In the genomic region with DNA sequence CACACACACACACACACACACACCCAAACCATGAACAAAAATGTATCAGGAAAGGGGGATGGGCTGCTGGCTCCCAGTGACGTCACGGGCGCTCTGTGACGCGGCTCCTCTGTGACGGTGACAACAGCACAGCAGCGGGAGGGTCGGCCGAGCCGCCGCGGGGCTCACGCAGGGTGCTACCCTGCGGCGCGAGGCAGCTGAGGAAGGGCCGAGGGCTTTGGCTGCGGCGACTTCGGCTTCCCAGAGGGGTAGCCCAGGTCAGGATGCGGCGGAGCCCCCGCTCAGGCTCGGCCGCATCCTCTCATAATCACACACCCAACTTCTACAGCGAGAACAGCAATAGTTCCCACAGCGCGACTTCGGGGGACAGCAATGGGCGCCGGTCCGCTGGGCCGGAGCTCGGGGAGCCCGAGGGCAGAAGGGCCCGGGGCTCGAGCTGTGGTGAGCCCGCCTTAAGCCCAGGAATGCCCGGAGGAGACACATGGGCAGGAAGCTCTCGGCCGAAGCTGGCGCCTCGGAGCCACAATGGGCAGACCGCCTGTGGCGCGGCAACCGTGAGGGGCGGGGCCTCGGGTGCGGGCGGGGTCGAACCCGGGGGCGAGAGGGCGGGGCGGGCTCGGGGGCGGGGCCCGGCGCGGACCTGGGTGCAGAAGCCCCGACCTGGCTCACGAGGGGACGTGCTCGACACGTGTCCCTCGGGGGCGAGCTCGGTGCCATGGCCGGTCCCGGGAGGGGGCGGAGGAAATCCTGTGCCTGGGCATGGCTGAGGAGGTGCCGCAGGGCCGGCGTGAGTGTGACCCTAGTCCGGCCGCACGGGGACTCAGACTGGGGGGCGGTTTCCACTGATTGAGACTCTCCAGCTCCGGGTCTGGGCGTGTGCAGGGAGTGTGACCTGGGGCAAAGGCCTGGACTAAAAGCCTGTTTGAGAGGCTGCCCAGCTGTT, we compare ENCODE assay signal across 8 mouse cellular contexts. TPM values are rescaled to one million over a fixed set of nuclear protein-coding genes. Genes with fewer than 3 reads are reported as not detected.
DNase-seq lines count a peak whose midpoint lies in the region; ATAC-seq and TF ChIP-seq lines count a peak whose summit lies in the region.

A gene (plus strand): TSS at position 77 of the 943 bp plus-strand sequence.

- H3K4me3 ChIP-seq in bone marrow macrophage, adult 2 months (ENCODE audit: insufficient read depth, low read length), result peak within 1 kb of the TSS; percentile 86
- H3K4me3 ChIP-seq in embryonic facial prominence, embryonic 14.5 days (ENCODE audit: low read depth, low read length), result peak within 1 kb of the TSS; percentile 72
- H3K4me3 ChIP-seq in heart, embryonic 10.5 days, result peak within 1 kb of the TSS; percentile 86
- H3K4me3 ChIP-seq in kidney, embryonic 14.5 days (ENCODE audit: low read length), result peak within 1 kb of the TSS; percentile 78
- peak within 1 kb of the TSS; percentile 79 for H3K4me3 ChIP-seq in liver, embryonic 16.5 days (ENCODE audit: low read depth, low read length)
- peak within 1 kb of the TSS; percentile 69 for H3K4me3 ChIP-seq in neural tube, embryonic 11.5 days (ENCODE audit: low read depth, low read length)
- H3K4me3 ChIP-seq in stomach, postnatal 0 days (ENCODE audit: low read depth, low read length), result peak within 1 kb of the TSS; percentile 63

- H3K9me3 ChIP-seq in embryonic facial prominence, embryonic 14.5 days (ENCODE audit: control insufficient read depth, low read length), result no peaks in the 10 kb centered on the region
- no peaks in the 10 kb centered on the region for H3K9me3 ChIP-seq in heart, embryonic 10.5 days
- no peaks in the 10 kb centered on the region for H3K9me3 ChIP-seq in kidney, embryonic 14.5 days (ENCODE audit: control insufficient read depth, low read length)
- no peaks in the 10 kb centered on the region for H3K9me3 ChIP-seq in liver, embryonic 16.5 days (replicated peaks; ENCODE audit: control insufficient read depth, low read length)
- H3K9me3 ChIP-seq in neural tube, embryonic 11.5 days (ENCODE audit: control insufficient read depth, low read length), result no peaks in the 10 kb centered on the region
- no peaks in the 10 kb centered on the region for H3K9me3 ChIP-seq in stomach, postnatal 0 days (ENCODE audit: control insufficient read depth, low read length)

- WGBS in embryonic facial prominence, embryonic 14.5 days, result under 1% methylated on average over 38 of the region's 81 CpGs
- WGBS in heart, embryonic 10.5 days, result under 1% methylated on average over 75 of the region's 81 CpGs
- WGBS in kidney, embryonic 14.5 days, result 1% methylated on average over 81 of the region's 81 CpGs
- WGBS in liver, embryonic 16.5 days (ENCODE audit: insufficient replicate concordance), result 1% methylated on average over 75 of the region's 81 CpGs
- WGBS in neural tube, embryonic 11.5 days, result under 1% methylated on average over 67 of the region's 81 CpGs
- under 1% methylated on average over 67 of the region's 81 CpGs for WGBS in stomach, postnatal 0 days

- H3K27ac ChIP-seq in bone marrow macrophage, adult 2 months (ENCODE audit: insufficient read depth, low read depth, low read length), result no peak within 1 kb of the TSS
- peak within 1 kb of the TSS; percentile 81 for H3K27ac ChIP-seq in embryonic facial prominence, embryonic 14.5 days (replicated peaks; ENCODE audit: low read depth, low read length)
- peak within 1 kb of the TSS; percentile 96 for H3K27ac ChIP-seq in heart, embryonic 10.5 days
- peak within 1 kb of the TSS; percentile 76; the same call in 1 of the 2 replicates for H3K27ac ChIP-seq in kidney, embryonic 14.5 days (ENCODE audit: low read depth, low read length)
- peak within 1 kb of the TSS; percentile 56 for H3K27ac ChIP-seq in liver, embryonic 16.5 days (ENCODE audit: low read length)
- H3K27ac ChIP-seq in neural tube, embryonic 11.5 days (ENCODE audit: low read depth, low read length), result peak within 1 kb of the TSS; percentile 67; the same call in 1 of the 2 replicates
- H3K27ac ChIP-seq in stomach, postnatal 0 days (replicated peaks), result peak within 1 kb of the TSS; percentile 77

- H3K4me1 ChIP-seq in bone marrow macrophage, adult 2 months (ENCODE audit: control insufficient read depth, insufficient read depth, low read length), result no peaks in the 10 kb centered on the region
- H3K4me1 ChIP-seq in embryonic facial prominence, embryonic 14.5 days (ENCODE audit: control insufficient read depth, insufficient read depth, low read length), result no peaks in the 10 kb centered on the region
- H3K4me1 ChIP-seq in heart, embryonic 10.5 days, result peaks cover 23% of the 10 kb centered on the region
- H3K4me1 ChIP-seq in kidney, embryonic 14.5 days (ENCODE audit: control insufficient read depth, insufficient read depth, low read length), result no peaks in the 10 kb centered on the region
- peaks cover 11% of the 10 kb centered on the region for H3K4me1 ChIP-seq in liver, embryonic 16.5 days (ENCODE audit: control insufficient read depth, low read depth, low read length)
- H3K4me1 ChIP-seq in neural tube, embryonic 11.5 days (ENCODE audit: control insufficient read depth, insufficient read depth, low read length), result peaks cover 8% of the 10 kb centered on the region; the same call in 1 of the 2 replicates
- no peaks in the 10 kb centered on the region for H3K4me1 ChIP-seq in stomach, postnatal 0 days (replicated peaks; ENCODE audit: control insufficient read depth, insufficient read depth)

- H3K9ac ChIP-seq in embryonic facial prominence, embryonic 14.5 days (ENCODE audit: low read depth, low read length), result peak within 1 kb of the TSS; percentile 85
- H3K9ac ChIP-seq in kidney, embryonic 14.5 days (ENCODE audit: low read depth, low read length), result peak within 1 kb of the TSS; percentile 84
- peak within 1 kb of the TSS; percentile 75 for H3K9ac ChIP-seq in liver, embryonic 16.5 days (ENCODE audit: low read depth, low read length)
- H3K9ac ChIP-seq in neural tube, embryonic 11.5 days (ENCODE audit: low read length), result peak within 1 kb of the TSS; percentile 92
- peak within 1 kb of the TSS; percentile 67 for H3K9ac ChIP-seq in stomach, postnatal 0 days (ENCODE audit: low read length)

- peak within 1 kb of the TSS; percentile 94 for H3K4me2 ChIP-seq in embryonic facial prominence, embryonic 14.5 days (ENCODE audit: low read depth, low read length)
- peak within 1 kb of the TSS; percentile 95 for H3K4me2 ChIP-seq in kidney, embryonic 14.5 days (replicated peaks; ENCODE audit: low read depth, low read length)
- peak within 1 kb of the TSS; percentile 99 for H3K4me2 ChIP-seq in liver, embryonic 16.5 days (ENCODE audit: low read depth, low read length)
- H3K4me2 ChIP-seq in neural tube, embryonic 11.5 days (ENCODE audit: low read depth), result peak within 1 kb of the TSS; percentile 95
- H3K4me2 ChIP-seq in stomach, postnatal 0 days (replicated peaks; ENCODE audit: low read depth), result peak within 1 kb of the TSS; percentile 98

- no peak for TF ChIP-seq EP300 in stomach, postnatal 0 days (optimal IDR thresholded peaks at IDR 0.05)

- H3K36me3 ChIP-seq in embryonic facial prominence, embryonic 14.5 days (ENCODE audit: control insufficient read depth, insufficient read depth, low read length), result peaks cover 19% of the 10 kb centered on the region
- H3K36me3 ChIP-seq in heart, embryonic 10.5 days, result peaks cover 31% of the 10 kb centered on the region
- H3K36me3 ChIP-seq in kidney, embryonic 14.5 days (ENCODE audit: control insufficient read depth, insufficient read depth, low read length), result peaks cover 19% of the 10 kb centered on the region
- no peaks in the 10 kb centered on the region for H3K36me3 ChIP-seq in liver, embryonic 16.5 days (ENCODE audit: control insufficient read depth, insufficient read depth)
- peaks cover 2% of the 10 kb centered on the region; the same call in 1 of the 2 replicates for H3K36me3 ChIP-seq in neural tube, embryonic 11.5 days (ENCODE audit: control insufficient read depth, insufficient read depth, low read length)
- no peaks in the 10 kb centered on the region for H3K36me3 ChIP-seq in stomach, postnatal 0 days (ENCODE audit: control insufficient read depth, insufficient read depth, low read length)

- H3K27me3 ChIP-seq in embryonic facial prominence, embryonic 14.5 days (replicated peaks; ENCODE audit: control insufficient read depth, insufficient read depth, low read length), result no peaks in the 10 kb centered on the region
- H3K27me3 ChIP-seq in heart, embryonic 10.5 days (ENCODE audit: insufficient read depth, poor library complexity, severe bottlenecking), result no peaks in the 10 kb centered on the region
- no peaks in the 10 kb centered on the region for H3K27me3 ChIP-seq in kidney, embryonic 14.5 days (ENCODE audit: control insufficient read depth, insufficient read depth, low read length)
- H3K27me3 ChIP-seq in liver, embryonic 16.5 days (ENCODE audit: control insufficient read depth, insufficient read depth, low read depth, low read length), result peaks cover 3% of the 10 kb centered on the region
- no peaks in the 10 kb centered on the region for H3K27me3 ChIP-seq in neural tube, embryonic 11.5 days (ENCODE audit: control insufficient read depth, insufficient read depth, low read length)
- H3K27me3 ChIP-seq in stomach, postnatal 0 days (ENCODE audit: control insufficient read depth, insufficient read depth, low read length), result no peaks in the 10 kb centered on the region

- peak; percentile 67 to 77 for DNase-seq in CD8-positive naive resting alpha-beta T cell, adult 2 months (ENCODE audit: low read depth in 2 of 2, low spot score in 2 of 2)
- peak; percentile 80 for DNase-seq in embryonic facial prominence, embryonic 14.5 days (ENCODE audit: low spot score)
- DNase-seq in heart, embryonic 10.5 days (ENCODE audit: low spot score), result peak; percentile 93
- DNase-seq in neural tube, embryonic 11.5 days (ENCODE audit: low spot score), result peak; percentile 83
- DNase-seq in stomach, postnatal 0 days (ENCODE audit: low spot score), result peak; percentile 86

- no peak for TF ChIP-seq POLR2A in bone marrow macrophage, adult 2 months (IDR thresholded peaks at IDR 0.05; ENCODE audit: borderline replicate concordance, low read depth, low read length)

- ATAC-seq in embryonic facial prominence, embryonic 14.5 days (ENCODE audit: low read depth), result peak; percentile 79
- ATAC-seq in kidney, embryonic 14.5 days (ENCODE audit: low FRiP score, low TSS enrichment), result peak; percentile 82
- peak; percentile 84 for ATAC-seq in liver, embryonic 16.5 days (ENCODE audit: low read depth)
- peak; percentile 77 for ATAC-seq in neural tube, embryonic 11.5 days (ENCODE audit: insufficient read depth, low FRiP score, low TSS enrichment)
- ATAC-seq in stomach, postnatal 0 days (ENCODE audit: low FRiP score, low TSS enrichment), result peak; percentile 75

- no peak for TF ChIP-seq CTCF in bone marrow macrophage, adult 2 months (IDR thresholded peaks at IDR 0.05; ENCODE audit: low read depth, low read length)
- TF ChIP-seq CTCF in stomach, postnatal 0 days (IDR thresholded peaks at IDR 0.05; ENCODE audit: low read depth), result no peak

RNA-seq across cellular contexts. Expression of the gene that starts here (rescaled TPM):
- 0.32 TPM in 1 of 2 replicates, not detected in the other for polyA plus RNA-seq in bone marrow macrophage, adult 2 months (2012; ENCODE audit: insufficient read depth, insufficient read length, missing spikeins)
- polyA plus RNA-seq in embryonic facial prominence, embryonic 14.5 days (2014; fragmentation: Nextera tagmentation; extraction: Ambion mirVana), result 2.3 and 3.1 TPM in 2 replicates
- polyA plus RNA-seq in heart, embryonic 10.5 days (2016; fragmentation: Nextera tagmentation; extraction: Ambion mirVana), result 3.4 and 5.0 TPM in 2 replicates
- polyA plus RNA-seq in kidney, embryonic 14.5 days (2014; fragmentation: Nextera tagmentation; extraction: Ambion mirVana), result 2.3 and 3.1 TPM in 2 replicates
- polyA plus RNA-seq in liver, embryonic 16.5 days (2015; fragmentation: Nextera tagmentation; extraction: Ambion mirVana), result 0.54 and 0.72 TPM in 2 replicates
- polyA plus RNA-seq in neural tube, embryonic 11.5 days (2014; fragmentation: Nextera tagmentation; extraction: Ambion mirVana), result 4.7 and 5.5 TPM in 2 replicates
- polyA plus RNA-seq in stomach, postnatal 0 days (2015; fragmentation: Nextera tagmentation; extraction: Ambion mirVana), result 2.7 and 3.0 TPM in 2 replicates

Comparison
In these comparisons a context has a peak if more than half of its experiments do, and no peak if none do; other contexts are left out.
1. Peak in ATAC-seq, H3K4me3 ChIP-seq, H3K27ac ChIP-seq, H3K9ac ChIP-seq and H3K4me2 ChIP-seq in liver, embryonic 16.5 days; RNA of the gene not detected or under 1 TPM.